Mouse (Mus musculus): ENCODE results near the gene Hmgb2. TPM values are rescaled to one million over a fixed set of nuclear protein-coding genes. Genes with fewer than 3 reads are reported as not detected.

Hmgb2 gene
- total and polyA plus RNA-seq, 2 experiments from 2014 or later: 14.6 to 140 TPM

DNA sequence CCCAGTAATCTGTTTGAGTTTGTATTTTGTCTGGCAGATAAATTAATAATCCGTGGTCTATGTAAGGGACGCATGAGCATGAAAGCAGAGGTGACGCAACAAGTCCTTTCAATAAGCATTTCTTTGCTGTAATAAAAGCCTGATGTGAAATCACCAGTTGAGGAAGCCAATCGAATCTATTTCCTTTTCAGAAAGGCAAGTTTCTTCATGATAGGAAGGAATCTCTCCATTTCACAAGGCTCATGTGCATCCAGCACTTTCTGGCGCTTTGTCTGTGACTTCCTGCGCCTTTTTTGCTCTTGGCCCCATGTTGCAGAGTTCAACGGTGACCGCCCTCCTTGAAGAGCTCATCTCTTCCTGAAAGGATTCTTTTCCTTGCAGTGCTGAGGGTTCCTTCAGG is 32.0 kb upstream of the Hmgb2 start:
- H3K4me3 ChIP-seq (ENCODE audit: low read length): no peak overlapping the region
- no peak for DNase-seq (ENCODE audit: low spot score)
- 95% methylated on average over 8 of the region's 8 CpGs for WGBS
- no peak overlapping the region for H3K9ac ChIP-seq (replicated peaks; ENCODE audit: low read length)
- H3K9me3 ChIP-seq (ENCODE audit: low read length): no peaks in the 10 kb centered on the region
- TF ChIP-seq CTCF (IDR thresholded peaks at IDR 0.05; ENCODE audit: low read depth): no peak
- H3K36me3 ChIP-seq (ENCODE audit: insufficient read depth, low read length): peaks cover 7% of the 10 kb centered on the region; the same call in 1 of the 2 replicates
- H3K4me2 ChIP-seq (ENCODE audit: low read depth, low read length): no peak overlapping the region
- no peaks in the 10 kb centered on the region for H3K27me3 ChIP-seq (ENCODE audit: insufficient read depth, low read length)
- H3K4me1 ChIP-seq (ENCODE audit: insufficient read depth, low read length): no peaks in the 10 kb centered on the region
- no peak for ATAC-seq
- no peak overlapping the region for H3K27ac ChIP-seq

DNA sequence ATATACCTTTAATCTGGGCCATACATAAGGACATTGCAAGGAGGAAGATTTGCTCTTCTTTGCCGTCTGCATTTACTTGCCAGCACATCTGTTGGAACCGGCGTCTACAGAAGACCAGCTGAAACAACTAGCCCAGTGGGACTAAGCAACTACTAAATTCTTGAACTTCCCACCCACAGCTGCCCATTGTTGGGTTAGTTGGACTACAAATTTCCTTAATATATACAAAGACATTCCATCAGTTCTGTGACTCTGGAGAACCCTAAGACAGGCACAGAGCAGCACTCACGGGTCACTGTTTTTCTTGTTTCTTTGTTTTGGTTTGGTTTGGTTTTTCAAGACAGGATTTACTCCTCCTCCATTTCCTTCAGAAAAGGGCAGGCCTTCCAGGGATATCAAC is 31.1 kb upstream of the Hmgb2 start:
- no peak for DNase-seq (ENCODE audit: low spot score)
- 84% methylated on average over 4 of the region's 4 CpGs for WGBS
- H3K9ac ChIP-seq (replicated peaks; ENCODE audit: low read length): no peak overlapping the region
- H3K4me2 ChIP-seq (ENCODE audit: low read depth, low read length): no peak overlapping the region
- no peaks in the 10 kb centered on the region for H3K9me3 ChIP-seq (ENCODE audit: low read length)
- no peak overlapping the region for H3K27ac ChIP-seq
- peaks cover 7% of the 10 kb centered on the region; the same call in 1 of the 2 replicates for H3K36me3 ChIP-seq (ENCODE audit: insufficient read depth, low read length)
- no peak for ATAC-seq
- H3K27me3 ChIP-seq (ENCODE audit: insufficient read depth, low read length): no peaks in the 10 kb centered on the region
- no peak for TF ChIP-seq CTCF (IDR thresholded peaks at IDR 0.05; ENCODE audit: low read depth)
- H3K4me3 ChIP-seq (ENCODE audit: low read length): no peak overlapping the region
- peaks cover 2% of the 10 kb centered on the region; the same call in 1 of the 2 replicates for H3K4me1 ChIP-seq (ENCODE audit: insufficient read depth, low read length)

DNA sequence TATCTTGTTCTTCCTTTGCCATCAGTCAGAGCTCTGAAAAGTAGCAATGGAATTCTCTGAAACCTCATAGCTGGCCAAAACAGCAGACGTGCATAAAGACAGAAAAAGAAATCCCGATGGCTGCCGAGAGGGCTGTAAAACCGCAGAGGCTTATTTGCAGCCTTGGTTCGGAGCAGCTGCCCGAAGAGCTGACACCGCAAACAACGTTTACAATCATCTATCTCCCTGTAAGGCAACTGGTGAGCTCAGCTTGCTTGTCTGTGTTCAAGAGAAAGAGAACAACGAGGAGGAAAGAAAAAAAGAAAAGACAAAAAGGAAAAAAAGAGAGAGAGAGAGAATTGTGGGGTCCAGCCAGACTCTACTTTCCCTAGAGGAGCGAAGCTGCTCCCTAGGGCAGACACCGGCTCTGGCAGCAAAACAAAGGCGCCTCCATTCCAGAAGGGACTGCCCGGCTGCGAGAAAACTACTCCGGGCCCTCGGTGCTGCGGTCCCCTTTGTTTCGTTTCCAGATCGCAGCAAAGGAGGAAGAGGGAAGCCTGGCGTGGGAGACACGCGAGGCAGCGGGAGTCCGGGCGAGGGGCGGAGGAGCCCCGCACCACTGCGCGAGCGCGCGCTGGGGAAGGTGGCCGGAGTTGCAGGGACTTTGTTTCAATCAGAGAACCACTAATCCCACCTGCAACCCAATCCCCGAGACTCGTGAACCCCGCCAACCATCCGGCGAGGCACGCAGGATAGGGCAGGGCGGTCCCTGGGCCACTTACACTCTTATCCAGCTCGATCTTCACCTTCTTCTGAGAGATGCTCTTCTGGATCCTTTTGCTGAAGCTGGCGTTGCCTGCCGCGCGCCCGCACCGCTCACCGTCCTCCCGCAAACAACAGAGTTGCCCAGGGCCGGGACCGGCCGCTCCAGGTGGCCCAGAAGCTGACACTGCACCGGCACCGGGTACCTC is 24.9 kb upstream of the Hmgb2 start:
- no peak; the same call in 1 of the 2 replicates for TF ChIP-seq CTCF (IDR thresholded peaks at IDR 0.05; ENCODE audit: low read depth)
- Histone ChIP-seq H3K9me3 (ENCODE audit: low read length) (no peaks in the 10 kb centered on the region), H3K27me3 (ENCODE audit: insufficient read depth, low read length) (no peaks in the 10 kb centered on the region), H3K4me2 (ENCODE audit: low read depth, low read length) (peak overlapping the region; percentile 71), H3K9ac (replicated peaks; ENCODE audit: low read length) (peak overlapping the region; percentile 75), H3K27ac (peak overlapping the region; percentile 87), H3K4me3 (ENCODE audit: low read length) (peak overlapping the region; percentile 78), H3K36me3 (ENCODE audit: insufficient read depth, low read length) (peaks cover 6% of the 10 kb centered on the region; the same call in 1 of the 2 replicates), H3K4me1 (ENCODE audit: insufficient read depth, low read length) (peaks cover 2% of the 10 kb centered on the region; the same call in 1 of the 2 replicates)
- WGBS: under 1% methylated on average over 54 of the region's 54 CpGs
- ATAC-seq (peak; percentile 8), DNase-seq (ENCODE audit: low spot score) (peak; percentile 63)

DNA sequence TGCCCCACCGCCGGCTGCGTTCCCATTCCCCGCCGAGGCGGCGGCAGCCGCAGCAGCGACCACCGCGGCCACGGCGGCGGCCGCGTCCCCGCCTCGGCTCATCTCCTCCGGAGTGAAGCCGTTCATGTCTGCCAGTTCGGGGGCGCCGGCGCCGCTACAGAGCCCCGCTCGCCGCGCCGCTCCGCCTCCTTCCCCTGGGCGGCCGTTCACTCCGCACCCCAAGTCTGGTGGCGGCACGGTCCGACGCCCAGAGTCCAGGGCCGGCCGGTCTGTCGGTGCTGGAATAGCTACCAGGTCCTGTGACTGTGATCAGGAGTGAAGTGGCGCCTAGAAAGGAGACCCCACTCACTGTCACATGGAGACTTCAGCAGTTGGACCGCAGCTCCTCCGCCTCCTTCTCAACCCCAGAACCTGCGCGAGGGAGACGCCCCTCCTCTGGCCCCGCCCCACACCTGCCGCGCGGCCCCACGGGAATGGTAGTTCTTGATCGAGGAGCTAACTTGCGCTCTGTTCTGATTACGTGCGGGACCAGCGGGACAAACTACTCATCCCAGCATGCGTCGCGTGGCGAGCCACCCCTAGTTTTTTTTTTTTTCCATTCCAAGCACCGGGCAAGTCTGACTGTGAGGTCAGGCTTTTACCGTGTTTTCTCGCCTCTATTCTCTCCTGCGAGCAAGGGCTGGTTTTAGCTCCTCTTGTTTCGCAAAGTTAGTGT is 24.1 kb upstream of the Hmgb2 start, which contains the start of gene Sap30:
Sap30 (minus strand) TSS at position 420 of the 715 bp plus-strand sequence.
- H3K9me3 ChIP-seq (ENCODE audit: low read length): no peaks in the 10 kb centered on the region
- no peaks in the 10 kb centered on the region for H3K27me3 ChIP-seq (ENCODE audit: insufficient read depth, low read length)
- WGBS: under 1% methylated on average over 60 of the region's 66 CpGs
- no peaks in the 10 kb centered on the region for H3K36me3 ChIP-seq (ENCODE audit: insufficient read depth, low read length)
- peak within 1 kb of the TSS; percentile 71 for H3K4me2 ChIP-seq (ENCODE audit: low read depth, low read length)
- H3K4me3 ChIP-seq (ENCODE audit: low read length): peak within 1 kb of the TSS; percentile 78
- DNase-seq (ENCODE audit: low spot score): peak; percentile 99
- ATAC-seq: peak; percentile 98
- no peak for TF ChIP-seq CTCF (IDR thresholded peaks at IDR 0.05; ENCODE audit: low read depth)
- H3K4me1 ChIP-seq (ENCODE audit: insufficient read depth, low read length): peaks cover 2% of the 10 kb centered on the region; the same call in 1 of the 2 replicates
- peak within 1 kb of the TSS; percentile 87 for H3K27ac ChIP-seq
- peak within 1 kb of the TSS; percentile 75 for H3K9ac ChIP-seq (replicated peaks; ENCODE audit: low read length)

DNA sequence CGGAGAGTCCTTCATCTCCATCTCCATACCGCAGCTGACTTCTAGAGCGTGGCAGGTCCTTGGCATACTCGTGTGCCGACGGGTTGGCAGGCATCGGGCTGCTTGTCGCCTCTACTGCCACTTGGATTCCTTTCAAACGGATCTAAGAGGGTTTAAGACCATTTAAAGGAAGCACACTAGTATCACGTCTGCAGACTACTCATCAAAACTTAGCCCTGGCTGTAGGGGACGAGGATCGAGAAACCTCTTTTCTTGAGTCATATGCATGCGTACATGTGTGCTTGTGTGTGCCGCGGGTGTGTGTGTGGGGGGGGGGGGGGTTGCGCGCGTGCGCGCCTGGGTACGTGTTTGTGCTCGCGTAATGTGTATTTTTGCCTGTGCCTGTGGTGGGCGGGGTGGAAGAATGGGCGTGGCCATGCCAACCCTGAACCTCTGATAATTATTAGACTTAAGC is 23.4 kb upstream of the Hmgb2 start:
- peaks cover 2% of the 10 kb centered on the region; the same call in 1 of the 2 replicates for H3K4me1 ChIP-seq (ENCODE audit: insufficient read depth, low read length)
- H3K27me3 ChIP-seq (ENCODE audit: insufficient read depth, low read length): no peaks in the 10 kb centered on the region
- ATAC-seq: peak; percentile 45
- H3K9me3 ChIP-seq (ENCODE audit: low read length): no peaks in the 10 kb centered on the region
- TF ChIP-seq CTCF (IDR thresholded peaks at IDR 0.05; ENCODE audit: low read depth): no peak
- H3K4me3 ChIP-seq (ENCODE audit: low read length): peak overlapping the region; percentile 78
- peak overlapping the region; percentile 71 for H3K4me2 ChIP-seq (ENCODE audit: low read depth, low read length)
- peak overlapping the region; percentile 37; the same call in 1 of the 2 replicates for H3K27ac ChIP-seq
- DNase-seq (ENCODE audit: low spot score): peak; percentile 59
- peak overlapping the region; percentile 25; the same call in 1 of the 2 replicates for H3K9ac ChIP-seq (replicated peaks; ENCODE audit: low read length)
- no peaks in the 10 kb centered on the region for H3K36me3 ChIP-seq (ENCODE audit: insufficient read depth, low read length)
- WGBS: under 1% methylated on average over 25 of the region's 25 CpGs

DNA sequence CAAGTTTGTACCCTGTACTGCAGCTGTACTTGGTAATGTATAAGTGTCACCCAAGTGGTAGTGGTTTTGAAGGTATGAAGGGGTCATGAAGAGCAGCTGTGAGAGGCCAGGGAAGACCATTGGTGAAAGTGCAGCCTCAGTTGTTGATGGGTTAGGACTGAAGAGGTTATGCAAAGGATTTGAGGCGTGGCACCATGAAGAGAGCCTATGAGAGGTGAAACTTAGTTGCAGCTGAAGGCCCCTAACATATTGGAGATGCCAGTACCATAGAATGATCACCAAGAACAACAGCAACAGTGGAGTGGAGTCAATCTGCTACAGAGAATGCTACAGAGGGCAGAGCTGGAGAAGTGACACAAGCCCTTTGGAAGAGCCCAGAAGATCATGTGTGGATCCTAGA is 22.3 kb upstream of the Hmgb2 start:
- 91% methylated on average over 1 of the region's 1 CpGs for WGBS
- H3K9me3 ChIP-seq (ENCODE audit: low read length): no peaks in the 10 kb centered on the region
- no peak for ATAC-seq
- no peaks in the 10 kb centered on the region for H3K36me3 ChIP-seq (ENCODE audit: insufficient read depth, low read length)
- no peaks in the 10 kb centered on the region for H3K27me3 ChIP-seq (ENCODE audit: insufficient read depth, low read length)
- no peak overlapping the region for H3K27ac ChIP-seq
- no peak overlapping the region for H3K9ac ChIP-seq (replicated peaks; ENCODE audit: low read length)
- H3K4me2 ChIP-seq (ENCODE audit: low read depth, low read length): no peak overlapping the region
- peaks cover 2% of the 10 kb centered on the region; the same call in 1 of the 2 replicates for H3K4me1 ChIP-seq (ENCODE audit: insufficient read depth, low read length)
- DNase-seq (ENCODE audit: low spot score): no peak
- no peak for TF ChIP-seq CTCF (IDR thresholded peaks at IDR 0.05; ENCODE audit: low read depth)
- no peak overlapping the region for H3K4me3 ChIP-seq (ENCODE audit: low read length)
